Mouse (Mus musculus): ENCODE measurements around the gene Gpc6. TPM values are rescaled to one million over a fixed set of nuclear protein-coding genes. Genes with fewer than 3 reads are reported as not detected.

Gene Gpc6
- polyA plus RNA-seq, 2 experiments, result 26.1 to 39.5 TPM

DNA sequence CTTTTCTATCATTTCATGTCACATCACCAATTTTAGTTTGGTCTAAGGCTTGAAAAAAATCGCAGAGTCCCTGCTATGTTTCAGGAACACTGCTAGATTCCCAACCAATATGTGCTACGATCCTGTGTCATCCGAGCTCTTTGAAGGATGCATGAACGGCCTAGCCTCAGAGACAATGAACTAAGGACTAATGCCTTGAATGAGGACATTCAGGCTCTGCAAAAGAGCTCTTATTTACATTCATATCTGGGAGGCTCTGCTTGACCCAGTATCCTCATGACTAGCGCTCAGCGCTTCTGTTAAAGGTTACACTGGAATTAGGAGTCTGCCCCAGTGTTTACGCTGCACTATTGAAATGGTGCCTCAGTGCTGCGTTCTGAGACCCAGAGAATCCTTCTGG, 125.8 kb downstream of the Gpc6 start:
- no peak for ATAC-seq (ENCODE audit: low FRiP score, low read depth)
- no peaks in the 10 kb centered on the region for H3K36me3 ChIP-seq (ENCODE audit: control insufficient read depth, insufficient read depth, low read length)
- no peaks in the 10 kb centered on the region for H3K27me3 ChIP-seq (ENCODE audit: control insufficient read depth, insufficient read depth, low read length)
- 91% methylated on average over 8 of the region's 8 CpGs for WGBS
- H3K27ac ChIP-seq (replicated peaks; ENCODE audit: low read depth, low read length), result no peak overlapping the region
- no peaks in the 10 kb centered on the region for H3K9me3 ChIP-seq (ENCODE audit: control insufficient read depth, low read length)
- no peak overlapping the region for H3K4me2 ChIP-seq (replicated peaks; ENCODE audit: low read depth, low read length, severe bottlenecking)
- H3K4me3 ChIP-seq (replicated peaks; ENCODE audit: low read length), result no peak overlapping the region
- no peak for DNase-seq (ENCODE audit: low spot score)
- TF ChIP-seq POLR2A (IDR thresholded peaks at IDR 0.05; ENCODE audit: borderline replicate concordance, extremely low read depth, insufficient read depth, insufficient read length), result no peak
- no peaks in the 10 kb centered on the region for H3K4me1 ChIP-seq (ENCODE audit: control insufficient read depth, insufficient read depth, low read length)
- H3K9ac ChIP-seq (ENCODE audit: low read depth, low read length, severe bottlenecking), result no peak overlapping the region

GRCm38 (mm10) chr14:117053361-117053760, 128.2 kb downstream of the Gpc6 start:
- Histone ChIP-seq H3K4me3 (replicated peaks; ENCODE audit: low read length) (no peak overlapping the region), H3K4me1 (ENCODE audit: control insufficient read depth, insufficient read depth, low read length) (no peaks in the 10 kb centered on the region), H3K27me3 (ENCODE audit: control insufficient read depth, insufficient read depth, low read length) (no peaks in the 10 kb centered on the region), H3K9me3 (ENCODE audit: control insufficient read depth, low read length) (no peaks in the 10 kb centered on the region), H3K4me2 (replicated peaks; ENCODE audit: low read depth, low read length, severe bottlenecking) (no peak overlapping the region), H3K36me3 (ENCODE audit: control insufficient read depth, insufficient read depth, low read length) (no peaks in the 10 kb centered on the region), H3K27ac (replicated peaks; ENCODE audit: low read depth, low read length) (no peak overlapping the region), H3K9ac (ENCODE audit: low read depth, low read length, severe bottlenecking) (no peak overlapping the region)
- TF ChIP-seq POLR2A (IDR thresholded peaks at IDR 0.05; ENCODE audit: borderline replicate concordance, extremely low read depth, insufficient read depth, insufficient read length), result no peak
- DNase-seq (ENCODE audit: low spot score) (no peak), ATAC-seq (ENCODE audit: low FRiP score, low read depth) (no peak)
- 76% methylated on average over 6 of the region's 6 CpGs for WGBS

DNA sequence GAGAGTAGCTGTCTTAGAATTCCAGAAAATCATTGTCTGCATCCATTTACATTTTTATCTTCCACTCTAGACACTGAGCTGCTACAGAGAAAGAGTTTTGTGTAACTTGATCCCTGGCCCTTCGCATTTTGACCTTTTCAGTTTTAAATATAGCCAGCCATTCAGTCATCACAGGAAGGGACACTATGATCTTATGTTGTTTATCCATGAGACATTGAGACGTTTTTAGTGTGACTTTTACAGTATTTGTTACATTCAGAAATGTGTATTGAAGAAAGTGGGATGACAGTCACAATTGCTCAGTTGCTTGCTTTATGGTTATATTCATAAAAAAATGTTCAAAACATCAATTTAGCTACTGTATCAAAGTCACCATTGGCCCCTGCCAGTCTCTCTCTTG, 130.0 kb downstream of the Gpc6 start:
- no peak overlapping the region for H3K9ac ChIP-seq (ENCODE audit: low read depth, low read length, severe bottlenecking)
- H3K27ac ChIP-seq (replicated peaks; ENCODE audit: low read depth, low read length), result no peak overlapping the region
- ATAC-seq (ENCODE audit: low FRiP score, low read depth) (no peak), DNase-seq (ENCODE audit: low spot score) (no peak)
- H3K27me3 ChIP-seq (ENCODE audit: control insufficient read depth, insufficient read depth, low read length), result no peaks in the 10 kb centered on the region
- H3K36me3 ChIP-seq (ENCODE audit: control insufficient read depth, insufficient read depth, low read length), result no peaks in the 10 kb centered on the region
- no peak overlapping the region for H3K4me2 ChIP-seq (replicated peaks; ENCODE audit: low read depth, low read length, severe bottlenecking)
- no peaks in the 10 kb centered on the region for H3K9me3 ChIP-seq (ENCODE audit: control insufficient read depth, low read length)
- TF ChIP-seq POLR2A (IDR thresholded peaks at IDR 0.05; ENCODE audit: borderline replicate concordance, extremely low read depth, insufficient read depth, insufficient read length), result no peak
- H3K4me1 ChIP-seq (ENCODE audit: control insufficient read depth, insufficient read depth, low read length), result no peaks in the 10 kb centered on the region
- no peak overlapping the region for H3K4me3 ChIP-seq (replicated peaks; ENCODE audit: low read length)
- 70% methylated on average over 2 of the region's 2 CpGs for WGBS

DNA sequence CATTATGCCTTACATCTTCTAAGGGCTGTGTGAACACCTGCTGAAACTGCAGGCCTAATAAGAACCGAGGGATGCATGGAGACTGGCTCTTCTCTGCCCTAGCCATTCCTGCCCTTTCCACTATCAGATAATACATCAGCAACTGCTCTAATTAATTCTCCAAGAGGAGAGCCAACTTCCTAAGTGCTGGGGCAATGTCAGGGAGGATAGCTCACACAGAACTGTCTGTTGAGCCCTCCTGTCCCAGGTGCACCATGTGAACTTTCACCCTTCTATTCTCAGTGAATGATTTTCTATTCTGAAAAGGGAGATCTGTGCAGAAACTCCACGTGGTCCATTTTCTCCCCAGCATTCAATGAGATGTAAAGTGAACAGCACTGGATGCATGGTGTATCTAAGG, 136.0 kb downstream of the Gpc6 start:
- Histone ChIP-seq H3K36me3 (ENCODE audit: control insufficient read depth, insufficient read depth, low read length) (no peaks in the 10 kb centered on the region), H3K27me3 (ENCODE audit: control insufficient read depth, insufficient read depth, low read length) (no peaks in the 10 kb centered on the region), H3K4me2 (replicated peaks; ENCODE audit: low read depth, low read length, severe bottlenecking) (no peak overlapping the region), H3K9ac (ENCODE audit: low read depth, low read length, severe bottlenecking) (no peak overlapping the region), H3K27ac (replicated peaks; ENCODE audit: low read depth, low read length) (no peak overlapping the region), H3K4me3 (replicated peaks; ENCODE audit: low read length) (no peak overlapping the region), H3K4me1 (ENCODE audit: control insufficient read depth, insufficient read depth, low read length) (no peaks in the 10 kb centered on the region), H3K9me3 (ENCODE audit: control insufficient read depth, low read length) (no peaks in the 10 kb centered on the region)
- WGBS, result 64% methylated on average over 2 of the region's 2 CpGs
- TF ChIP-seq POLR2A (IDR thresholded peaks at IDR 0.05; ENCODE audit: borderline replicate concordance, extremely low read depth, insufficient read depth, insufficient read length), result no peak
- DNase-seq (ENCODE audit: low spot score) (no peak), ATAC-seq (ENCODE audit: low FRiP score, low read depth) (no peak)

DNA sequence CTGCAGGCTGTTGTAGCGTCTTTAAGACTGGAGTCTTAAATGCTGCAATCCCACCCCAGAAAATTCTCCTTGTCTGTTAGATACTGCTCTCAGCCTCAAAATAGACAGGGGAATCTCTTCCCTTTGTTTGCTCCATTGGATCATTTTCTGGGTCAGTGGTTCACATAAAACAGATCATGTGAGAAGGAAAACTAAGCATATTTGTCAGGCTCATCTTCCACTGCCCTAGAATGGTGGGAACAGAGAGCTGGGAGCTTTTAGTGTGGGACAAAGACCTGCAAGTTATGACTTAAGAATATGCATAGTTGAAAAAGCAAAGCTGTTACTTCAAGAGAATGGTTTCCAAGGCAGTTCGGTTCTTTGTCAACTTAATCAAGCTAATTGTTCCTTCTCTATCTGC, 136.4 kb downstream of the Gpc6 start:
- 87% methylated on average over 2 of the region's 2 CpGs for WGBS
- ATAC-seq (ENCODE audit: low FRiP score, low read depth) (no peak), DNase-seq (ENCODE audit: low spot score) (no peak)
- Histone ChIP-seq H3K36me3 (ENCODE audit: control insufficient read depth, insufficient read depth, low read length) (no peaks in the 10 kb centered on the region), H3K4me1 (ENCODE audit: control insufficient read depth, insufficient read depth, low read length) (no peaks in the 10 kb centered on the region), H3K27ac (replicated peaks; ENCODE audit: low read depth, low read length) (no peak overlapping the region), H3K4me2 (replicated peaks; ENCODE audit: low read depth, low read length, severe bottlenecking) (no peak overlapping the region), H3K9ac (ENCODE audit: low read depth, low read length, severe bottlenecking) (no peak overlapping the region), H3K4me3 (replicated peaks; ENCODE audit: low read length) (no peak overlapping the region), H3K9me3 (ENCODE audit: control insufficient read depth, low read length) (no peaks in the 10 kb centered on the region), H3K27me3 (ENCODE audit: control insufficient read depth, insufficient read depth, low read length) (no peaks in the 10 kb centered on the region)
- no peak for TF ChIP-seq POLR2A (IDR thresholded peaks at IDR 0.05; ENCODE audit: borderline replicate concordance, extremely low read depth, insufficient read depth, insufficient read length)

- no peak overlapping the region for H3K27ac ChIP-seq (replicated peaks; ENCODE audit: low read depth, low read length)
- 90% methylated on average over 5 of the region's 5 CpGs for WGBS
- no peaks in the 10 kb centered on the region for H3K36me3 ChIP-seq (ENCODE audit: control insufficient read depth, insufficient read depth, low read length)
- no peak for ATAC-seq (ENCODE audit: low FRiP score, low read depth)
- no peak overlapping the region for H3K9ac ChIP-seq (ENCODE audit: low read depth, low read length, severe bottlenecking)
- TF ChIP-seq POLR2A (IDR thresholded peaks at IDR 0.05; ENCODE audit: borderline replicate concordance, extremely low read depth, insufficient read depth, insufficient read length), result no peak
- no peaks in the 10 kb centered on the region for H3K9me3 ChIP-seq (ENCODE audit: control insufficient read depth, low read length)
- H3K4me1 ChIP-seq (ENCODE audit: control insufficient read depth, insufficient read depth, low read length), result no peaks in the 10 kb centered on the region
- H3K4me2 ChIP-seq (replicated peaks; ENCODE audit: low read depth, low read length, severe bottlenecking), result no peak overlapping the region
- DNase-seq (ENCODE audit: low spot score), result no peak
- H3K4me3 ChIP-seq (replicated peaks; ENCODE audit: low read length), result no peak overlapping the region
- H3K27me3 ChIP-seq (ENCODE audit: control insufficient read depth, insufficient read depth, low read length), result no peaks in the 10 kb centered on the region
Measured at GRCm38 (mm10) chr14:117068179-117068578, 143.1 kb downstream of the Gpc6 start.

All from limb, embryonic 14.5 days (tissue).